Mouse (Mus musculus): ENCODE data around the gene Camk2d.

GRCm38 (mm10) chr3:126653118-126653517 lies 57.0 kb downstream of the Camk2d start:
- TF ChIP-seq CTCF (IDR thresholded peaks at IDR 0.05; ENCODE audit: extremely low read depth, insufficient read depth, low read length), result no peak
- no peak for TF ChIP-seq POLR2A (IDR thresholded peaks at IDR 0.05; ENCODE audit: extremely low read depth, insufficient read depth, low read length)

Measured in cortical plate, adult 2 months (tissue).